Mouse (Mus musculus): ENCODE data around the gene Spns1. TPM values are rescaled to one million over a fixed set of nuclear protein-coding genes. Genes with fewer than 3 reads are reported as not detected.
"Not testable (repeated sequence)": the region's sequence is repeated elsewhere in the genome, so short reads cannot be mapped to it uniquely, and the experiment has no call there.

Spns1 gene
- 68.5 and 73.0 TPM in 2 replicates for polyA plus RNA-seq (2015; fragmentation: Nextera tagmentation; extraction: Ambion mirVana)

GRCm38 (mm10) chr7:126377278-126378158, at the start of gene Spns1:
TSS of gene Spns1 (minus strand) at chr7:126377450.
- peak within 1 kb of the TSS; percentile 90 for H3K9ac ChIP-seq
- H3K27ac ChIP-seq (replicated peaks) = peak within 1 kb of the TSS; percentile 85
- H3K27me3 ChIP-seq = no peaks in the 10 kb centered on the region
- no peaks in the 10 kb centered on the region for H3K9me3 ChIP-seq
- H3K36me3 ChIP-seq = peaks cover 23% of the 10 kb centered on the region
- ATAC-seq (ENCODE audit: low read depth) = peak; percentile 97
- peak within 1 kb of the TSS; percentile 98 for H3K4me2 ChIP-seq
- H3K4me1 ChIP-seq (replicated peaks) = peaks cover 24% of the 10 kb centered on the region
- WGBS = under 1% methylated on average over 33 of the region's 33 CpGs
- H3K4me3 ChIP-seq = peak within 1 kb of the TSS; percentile 98

GRCm38 (mm10) chr7:126424161-126424560, 46.9 kb upstream of the Spns1 start:
- H3K9me3 ChIP-seq = no peaks in the 10 kb centered on the region
- H3K4me3 ChIP-seq = no peak overlapping the region
- H3K4me1 ChIP-seq (replicated peaks) = peaks cover 12% of the 10 kb centered on the region
- no peak overlapping the region for H3K9ac ChIP-seq
- no peak overlapping the region for H3K4me2 ChIP-seq
- ATAC-seq (ENCODE audit: low read depth) = no peak
- H3K27ac ChIP-seq (replicated peaks) = no peak overlapping the region
- H3K36me3 ChIP-seq = no peaks in the 10 kb centered on the region
- 81% methylated on average over 6 of the region's 6 CpGs for WGBS
- H3K27me3 ChIP-seq = no peaks in the 10 kb centered on the region

- H3K27ac ChIP-seq (replicated peaks) = no peak overlapping the region
- no peak overlapping the region for H3K4me3 ChIP-seq
- no peaks in the 10 kb centered on the region for H3K9me3 ChIP-seq
- H3K9ac ChIP-seq = no peak overlapping the region
- WGBS = 89% methylated on average over 5 of the region's 5 CpGs
- H3K4me2 ChIP-seq = no peak overlapping the region
- no peaks in the 10 kb centered on the region; the same call in 1 of the 2 replicates for H3K4me1 ChIP-seq (replicated peaks)
- no peaks in the 10 kb centered on the region for H3K27me3 ChIP-seq
- no peak for ATAC-seq (ENCODE audit: low read depth)
- H3K36me3 ChIP-seq = no peaks in the 10 kb centered on the region
These were observed 44.5 kb upstream of the Spns1 start for GRCm38 (mm10) chr7:126421756-126422155.

GRCm38 (mm10) chr7:126418496-126418895, 41.2 kb upstream of the Spns1 start:
- no peak overlapping the region for H3K9ac ChIP-seq
- 76% methylated on average over 3 of the region's 3 CpGs for WGBS
- H3K27ac ChIP-seq (replicated peaks) = no peak overlapping the region
- no peaks in the 10 kb centered on the region for H3K36me3 ChIP-seq
- H3K27me3 ChIP-seq = no peaks in the 10 kb centered on the region
- no peak overlapping the region for H3K4me3 ChIP-seq
- no peaks in the 10 kb centered on the region; the same call in 1 of the 2 replicates for H3K4me1 ChIP-seq (replicated peaks)
- ATAC-seq (ENCODE audit: low read depth) = no peak
- H3K4me2 ChIP-seq = no peak overlapping the region
- H3K9me3 ChIP-seq = no peaks in the 10 kb centered on the region

GRCm38 (mm10) chr7:126417606-126418005, 40.4 kb upstream of the Spns1 start:
- H3K4me1 ChIP-seq (replicated peaks) = no peaks in the 10 kb centered on the region; the same call in 1 of the 2 replicates
- no peak for ATAC-seq (ENCODE audit: low read depth)
- H3K36me3 ChIP-seq = no peaks in the 10 kb centered on the region
- 91% methylated on average over 4 of the region's 4 CpGs for WGBS
- no peaks in the 10 kb centered on the region for H3K27me3 ChIP-seq
- H3K4me2 ChIP-seq = no peak overlapping the region
- H3K4me3 ChIP-seq = no peak overlapping the region
- no peak overlapping the region for H3K9ac ChIP-seq
- no peaks in the 10 kb centered on the region for H3K9me3 ChIP-seq
- H3K27ac ChIP-seq (replicated peaks) = no peak overlapping the region

GRCm38 (mm10) chr7:126417045-126417444, 39.8 kb upstream of the Spns1 start:
- Histone ChIP-seq H3K27ac (replicated peaks) (no peak overlapping the region), H3K4me2 (no peak overlapping the region), H3K4me3 (no peak overlapping the region), H3K27me3 (no peaks in the 10 kb centered on the region), H3K36me3 (no peaks in the 10 kb centered on the region), H3K4me1 (replicated peaks) (no peaks in the 10 kb centered on the region; the same call in 1 of the 2 replicates), H3K9ac (no peak overlapping the region), H3K9me3 (no peaks in the 10 kb centered on the region)
- 25% methylated on average over 8 of the region's 8 CpGs for WGBS
- ATAC-seq (ENCODE audit: low read depth) = no peak

GRCm38 (mm10) chr7:126416615-126417014, 39.4 kb upstream of the Spns1 start:
- Histone ChIP-seq H3K4me2 (no peak overlapping the region), H3K27me3 (no peaks in the 10 kb centered on the region), H3K27ac (replicated peaks) (no peak overlapping the region), H3K9ac (no peak overlapping the region), H3K36me3 (no peaks in the 10 kb centered on the region), H3K4me3 (no peak overlapping the region), H3K9me3 (no peaks in the 10 kb centered on the region), H3K4me1 (replicated peaks) (no peaks in the 10 kb centered on the region; the same call in 1 of the 2 replicates)
- ATAC-seq (ENCODE audit: low read depth) = no peak
- WGBS = 62% methylated on average over 2 of the region's 2 CpGs

GRCm38 (mm10) chr7:126414725-126415124, 37.5 kb upstream of the Spns1 start, which contains the start of gene Cd19:
TSS of gene Cd19 (minus strand) at chr7:126414889.
- WGBS = 93% methylated on average over 6 of the region's 6 CpGs
- no peak within 1 kb of the TSS for H3K27ac ChIP-seq (replicated peaks)
- H3K36me3 ChIP-seq = no peaks in the 10 kb centered on the region
- H3K9me3 ChIP-seq = no peaks in the 10 kb centered on the region
- H3K4me2 ChIP-seq = no peak within 1 kb of the TSS
- ATAC-seq (ENCODE audit: low read depth) = no peak
- H3K27me3 ChIP-seq = 0 out of 2 replicates have a peak, but pooled peaks cover 3% of the 10 kb centered on the region
- no peak within 1 kb of the TSS for H3K9ac ChIP-seq
- H3K4me1 ChIP-seq (replicated peaks) = no peaks in the 10 kb centered on the region; the same call in 1 of the 2 replicates
- no peak within 1 kb of the TSS for H3K4me3 ChIP-seq

GRCm38 (mm10) chr7:126411061-126411460, 33.8 kb upstream of the Spns1 start:
- WGBS = 90% methylated on average over 4 of the region's 4 CpGs
- ATAC-seq (ENCODE audit: low read depth) = no peak

GRCm38 (mm10) chr7:126408686-126409085, 31.4 kb upstream of the Spns1 start:
- 90% methylated on average over 2 of the region's 2 CpGs for WGBS
- no peaks in the 10 kb centered on the region for H3K4me1 ChIP-seq (replicated peaks)
- H3K4me3 ChIP-seq = no peak overlapping the region
- H3K4me2 ChIP-seq = no peak overlapping the region
- H3K9me3 ChIP-seq = no peaks in the 10 kb centered on the region
- 0 out of 2 replicates have a peak, but pooled peaks cover 3% of the 10 kb centered on the region for H3K27me3 ChIP-seq
- H3K27ac ChIP-seq (replicated peaks) = no peak overlapping the region
- ATAC-seq (ENCODE audit: low read depth) = no peak
- no peak overlapping the region for H3K9ac ChIP-seq
- H3K36me3 ChIP-seq = no peaks in the 10 kb centered on the region

More at GRCm38 (mm10) chr7:126411061-126411460, 33.8 kb upstream of the Spns1 start:
- Histone ChIP-seq H3K4me3 (no peak overlapping the region), H3K9me3 (no peaks in the 10 kb centered on the region), H3K4me2 (no peak overlapping the region), H3K36me3 (no peaks in the 10 kb centered on the region), H3K27me3 (0 out of 2 replicates have a peak, but pooled peaks cover 3% of the 10 kb centered on the region), H3K27ac (replicated peaks) (no peak overlapping the region), H3K9ac (no peak overlapping the region), H3K4me1 (replicated peaks) (no peaks in the 10 kb centered on the region)

GRCm38 (mm10) chr7:126402518-126402917, 25.3 kb upstream of the Spns1 start:
- not testable (repeated sequence) for H3K4me1 ChIP-seq (replicated peaks); H3K36me3 ChIP-seq; H3K9me3 ChIP-seq; H3K27me3 ChIP-seq; H3K4me3 ChIP-seq; ATAC-seq (ENCODE audit: low read depth); H3K4me2 ChIP-seq; H3K27ac ChIP-seq (replicated peaks); H3K9ac ChIP-seq
- 81% methylated on average over 8 of the region's 8 CpGs for WGBS

GRCm38 (mm10) chr7:126399548-126399947, 22.3 kb upstream of the Spns1 start:
- Histone ChIP-seq H3K9me3 (no peaks in the 10 kb centered on the region), H3K27me3 (0 out of 2 replicates have a peak, but pooled peaks cover 3% of the 10 kb centered on the region), H3K4me3 (no peak overlapping the region), H3K4me1 (replicated peaks) (peaks cover 15% of the 10 kb centered on the region), H3K27ac (replicated peaks) (no peak overlapping the region), H3K9ac (no peak overlapping the region), H3K36me3 (no peaks in the 10 kb centered on the region), H3K4me2 (no peak overlapping the region)
- WGBS = 11% methylated on average over 5 of the region's 5 CpGs
- no peak for ATAC-seq (ENCODE audit: low read depth)

Measured in neural tube, embryonic 13.5 days (tissue).